Mouse (Mus musculus) spleen, adult 2 months (tissue): ENCODE data around the gene Dbndd2.

Experiments used
- CTCF ChIP-seq: fragments of 200-500 bp; IDR thresholded peaks from 2 replicates; pipeline ENCODE4 v1.5.1; 2011; ENCODE audit warnings: mild to moderate bottlenecking, inconsistent platforms; ENCODE audit not compliant: insufficient read depth, insufficient read length, insufficient replicate concordance; ENCODE audit errors: extremely low read depth
- POLR2A ChIP-seq: fragments of 200-500 bp; IDR thresholded peaks from 2 replicates; pipeline ENCODE4 v1.6.1; 2011; ENCODE audit warnings: low read depth, low read length, inconsistent platforms

GRCm38 (mm10) chr2:164497691-164498268, 11.9 kb downstream of the Dbndd2 start:
- TF ChIP-seq CTCF (no peak), POLR2A (no peak)
